Mouse (Mus musculus) CD4-positive, CD25-positive, alpha-beta regulatory T cell, adult 4 months (primary cell): Measurements from ENCODE around the gene Dock8. TPM values are rescaled to one million over a fixed set of nuclear protein-coding genes. Genes with fewer than 3 reads are reported as not detected.

Experiments
- ATAC-seq: one replicate; pipeline ENCODE4 v1.8.0; 2017
- polyA plus RNA-seq, 2 experiments: library from polyadenylated mRNA; unstranded; fragments of 100-300 nt; shearing (Covaris generic); gene quantifications; one replicate each; pipeline ENCODE4 v1.2.1; 2017

Gene Dock8
- polyA plus RNA-seq, 2 experiments from 2014 or later = 97.2 to 114 TPM

DNA sequence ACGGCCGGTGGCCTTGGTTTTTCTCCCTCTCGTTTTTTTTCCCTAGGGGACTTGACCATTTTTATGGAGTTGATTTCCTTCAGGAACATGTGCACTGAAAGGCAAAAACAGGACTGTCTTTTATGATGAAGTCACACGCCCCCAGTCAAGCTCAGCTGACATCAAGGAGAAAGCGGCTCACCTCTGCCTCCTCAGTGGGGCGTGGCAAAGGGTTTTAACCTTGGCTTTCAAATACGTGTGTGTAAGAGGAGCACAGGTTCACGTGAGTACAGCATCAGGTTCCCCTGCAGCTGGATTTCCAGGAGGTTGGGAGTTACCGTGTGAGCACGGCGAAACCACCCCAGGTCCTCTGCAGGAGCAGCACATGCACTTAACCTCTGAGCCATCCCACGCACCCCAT lies 203.7 kb downstream of the Dock8 start:
- no peak for ATAC-seq

- no peak for ATAC-seq
Measured at GRCm38 (mm10) chr19:25206969-25207368, 207.6 kb downstream of the Dock8 start.

DNA sequence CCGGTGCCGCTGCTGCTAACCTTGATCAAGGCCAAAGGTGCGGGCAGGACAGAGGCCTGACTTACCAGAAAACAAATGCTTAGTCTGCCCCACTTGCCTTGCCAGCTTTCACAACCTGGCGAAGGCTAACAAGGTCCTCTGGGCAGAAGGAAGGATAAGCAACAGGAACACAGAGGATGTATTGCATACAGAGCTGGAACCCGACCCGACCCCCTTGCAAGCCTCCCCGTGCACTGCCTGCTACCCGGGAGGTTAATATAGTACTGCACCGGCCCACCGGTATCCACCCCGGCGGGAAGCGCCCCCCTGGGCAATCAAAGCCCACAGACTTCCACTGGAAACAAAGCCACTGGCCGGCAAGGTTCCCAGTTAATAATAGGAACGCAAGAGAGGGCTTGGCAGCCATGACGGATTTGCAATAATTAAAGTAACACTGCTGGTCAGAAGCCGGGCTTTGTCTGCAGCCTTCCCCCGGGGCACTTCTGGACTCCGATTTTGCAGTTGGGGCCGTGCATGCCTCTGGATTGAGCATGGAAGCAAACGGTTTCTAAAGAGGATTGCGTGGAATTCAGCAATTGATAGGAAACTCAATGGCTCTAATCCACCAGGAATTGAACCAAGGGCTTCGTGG lies 208.5 kb downstream of the Dock8 start:
- no peak for ATAC-seq

GRCm38 (mm10) chr19:25208596-25209110 lies 209.3 kb downstream of the Dock8 start:
- ATAC-seq = no peak

GRCm38 (mm10) chr19:25220611-25221010 lies 221.3 kb downstream of the Dock8 start:
- no peak for ATAC-seq

DNA sequence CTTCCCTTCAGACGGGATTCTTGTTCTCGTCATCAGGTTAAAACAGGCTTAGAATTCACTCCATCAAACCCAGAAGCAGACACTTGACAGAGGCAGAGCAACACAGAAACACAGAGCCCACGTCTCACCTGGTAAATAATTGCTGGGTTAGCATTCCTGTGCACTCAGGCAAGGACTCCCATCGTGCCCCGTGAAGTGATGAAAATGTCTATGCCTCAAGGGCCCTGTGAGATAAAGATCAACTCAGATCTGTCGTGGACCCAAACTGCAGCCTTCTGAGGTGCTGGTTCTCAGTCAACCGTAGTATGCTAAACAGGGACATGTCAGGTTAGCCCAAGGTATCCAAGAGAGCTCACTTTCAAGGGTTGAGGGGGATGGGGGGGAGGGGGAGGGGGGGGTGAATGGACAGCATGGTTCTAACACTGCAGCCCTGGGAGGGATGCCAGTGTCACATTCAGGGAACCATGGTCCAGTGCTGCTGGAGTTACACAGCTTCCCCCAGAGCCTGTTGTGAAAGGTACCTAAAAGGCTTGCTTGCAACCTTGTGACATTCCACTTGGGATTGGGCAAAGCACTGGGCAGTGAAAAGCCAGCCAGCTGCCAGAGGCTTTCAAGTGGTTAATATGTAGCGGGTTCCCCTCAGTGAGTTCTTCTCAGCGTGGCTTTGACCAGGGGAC lies 222.8 kb downstream of the Dock8 start:
- ATAC-seq = no peak

- ATAC-seq = no peak
Measured at GRCm38 (mm10) chr19:25230058-25230974, 231.0 kb downstream of the Dock8 start.

GRCm38 (mm10) chr19:25230975-25231334 lies 231.6 kb downstream of the Dock8 start:
- ATAC-seq = no peak

DNA sequence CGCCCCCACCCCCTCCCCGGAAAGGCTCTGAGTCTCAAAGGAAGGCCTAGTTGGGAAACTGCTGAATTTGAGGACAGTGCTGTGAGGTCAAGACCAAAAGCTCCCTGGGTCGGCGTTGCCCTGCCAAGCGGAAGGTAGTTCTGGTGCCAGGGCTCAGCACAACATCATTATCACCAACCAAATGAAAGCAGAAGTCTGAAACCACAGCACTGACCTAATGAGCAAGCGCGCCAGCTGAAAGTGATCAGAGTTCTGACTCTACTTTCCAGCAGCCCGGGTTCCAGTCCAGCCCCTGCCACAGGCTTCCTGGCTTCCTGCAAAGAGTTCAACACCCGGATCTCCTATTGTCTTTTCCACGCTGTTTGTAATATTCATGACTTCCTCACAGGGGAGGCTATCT lies 232.7 kb downstream of the Dock8 start:
- no peak for ATAC-seq

DNA sequence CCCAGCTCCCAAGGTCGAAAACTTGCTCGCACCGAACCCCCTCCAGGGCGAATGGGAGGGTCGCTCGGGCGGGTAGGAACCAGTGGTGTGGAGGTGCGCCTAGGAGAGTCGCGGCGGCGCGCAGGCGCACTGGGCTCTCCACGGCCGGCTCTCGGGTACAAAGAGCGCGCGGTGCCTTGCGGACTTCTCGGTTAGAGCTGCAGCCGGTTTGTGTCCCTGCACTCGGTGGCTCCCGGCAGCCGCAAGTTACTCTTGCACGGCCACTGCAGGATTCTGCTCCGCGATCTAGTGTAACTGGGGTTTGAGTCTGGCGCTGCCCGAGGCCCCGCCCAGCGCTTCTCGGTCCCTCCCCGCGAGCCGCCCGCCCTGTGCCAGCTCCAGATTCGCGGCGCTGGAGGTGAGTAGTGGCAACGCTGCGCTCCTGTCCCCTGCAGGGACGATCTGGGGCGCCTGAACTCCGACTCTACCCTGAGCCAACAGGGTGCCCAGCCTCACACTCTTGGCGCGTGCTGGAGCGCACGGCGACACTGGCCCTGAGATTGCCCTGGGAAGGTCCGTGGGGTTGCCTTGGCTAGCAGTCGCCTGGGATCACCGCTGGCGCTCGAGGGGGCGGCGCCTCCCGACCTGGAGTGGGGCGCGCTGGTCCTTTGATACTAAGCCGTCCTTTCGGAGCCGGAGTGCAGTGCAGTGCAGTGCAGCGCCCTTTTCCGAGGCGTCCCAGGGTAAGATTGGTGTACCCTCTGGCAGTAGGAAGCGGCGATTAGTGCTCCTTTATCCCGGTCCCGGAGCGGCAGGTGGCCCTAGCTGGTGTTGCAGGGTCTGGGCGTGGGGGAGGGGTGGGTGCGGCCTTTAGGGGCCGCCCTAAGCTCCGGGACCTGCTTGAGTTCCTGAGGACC lies 237.5 kb downstream of the Dock8 start, which contains the start of gene Kank1:
Gene Kank1 (plus strand): TSS at position 380 of the 896 bp plus-strand sequence.
- ATAC-seq = no peak

DNA sequence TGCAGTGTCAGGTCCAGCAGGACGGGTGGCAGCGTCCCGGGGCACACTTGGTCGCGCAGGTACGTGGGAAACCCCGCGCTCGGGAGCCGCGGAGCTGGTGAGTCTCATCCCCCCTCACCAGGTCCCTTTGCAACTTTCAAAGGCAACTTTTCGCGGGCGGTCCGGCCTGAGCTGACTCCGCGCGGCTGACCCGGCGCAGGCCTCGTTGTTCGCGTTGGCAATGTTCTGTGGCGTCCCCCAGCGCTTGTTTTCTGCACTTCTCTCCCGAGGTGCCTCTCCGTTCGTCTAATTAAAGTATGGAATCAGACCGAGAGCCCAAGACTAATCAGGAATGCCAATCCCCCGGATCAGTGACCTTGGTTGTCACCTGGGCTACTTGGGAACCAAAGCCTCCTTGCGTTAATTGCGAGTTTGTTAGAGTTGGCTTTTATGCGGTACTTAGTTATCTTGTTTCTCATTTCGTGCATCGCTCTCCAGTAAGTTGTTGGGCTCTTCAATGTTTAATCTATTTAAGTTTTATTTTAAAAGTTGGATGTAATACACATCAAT lies 238.2 kb downstream of the Dock8 start:
- no peak for ATAC-seq

- no peak for ATAC-seq
Measured at GRCm38 (mm10) chr19:25238121-25238520, 238.8 kb downstream of the Dock8 start.

DNA sequence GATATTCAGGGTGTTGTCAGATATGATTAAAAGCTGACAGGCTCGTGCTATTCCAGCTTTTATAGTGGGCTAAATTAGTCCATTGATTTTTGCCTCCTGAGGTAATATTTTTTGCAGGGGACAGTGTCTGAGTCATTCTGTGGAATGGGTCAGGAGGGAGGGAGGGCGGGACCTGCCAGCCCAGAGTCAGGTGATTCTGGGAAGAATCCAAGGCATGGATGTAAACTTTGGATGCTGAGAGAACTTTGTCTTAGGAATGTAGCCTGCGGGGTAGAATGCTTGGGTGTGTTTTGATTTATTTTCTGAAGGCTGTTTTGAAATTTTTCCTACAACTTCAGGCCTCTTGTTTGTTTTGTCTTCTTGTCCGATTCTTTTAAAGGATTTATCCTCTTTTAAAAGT lies 244.2 kb downstream of the Dock8 start:
- no peak for ATAC-seq

DNA sequence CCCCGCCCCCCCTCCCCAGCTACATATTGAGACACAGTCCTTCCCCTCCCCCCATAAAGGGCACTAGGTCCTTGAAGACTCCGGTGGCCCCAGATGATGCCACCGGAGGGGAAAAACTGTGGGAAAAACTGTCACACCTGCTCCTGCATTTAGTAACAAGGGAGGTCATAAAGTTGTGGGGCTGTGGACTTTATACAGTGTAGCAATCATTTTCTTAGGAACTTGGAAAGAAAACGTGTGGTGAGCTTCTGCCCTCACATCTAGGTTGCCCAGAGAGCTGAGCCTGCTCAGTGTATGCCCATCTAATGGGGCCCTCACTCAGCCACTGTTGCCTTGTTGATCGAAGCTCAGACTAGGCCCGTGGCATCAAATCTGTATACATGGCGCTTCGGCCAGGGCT lies 246.7 kb downstream of the Dock8 start:
- no peak for ATAC-seq

DNA sequence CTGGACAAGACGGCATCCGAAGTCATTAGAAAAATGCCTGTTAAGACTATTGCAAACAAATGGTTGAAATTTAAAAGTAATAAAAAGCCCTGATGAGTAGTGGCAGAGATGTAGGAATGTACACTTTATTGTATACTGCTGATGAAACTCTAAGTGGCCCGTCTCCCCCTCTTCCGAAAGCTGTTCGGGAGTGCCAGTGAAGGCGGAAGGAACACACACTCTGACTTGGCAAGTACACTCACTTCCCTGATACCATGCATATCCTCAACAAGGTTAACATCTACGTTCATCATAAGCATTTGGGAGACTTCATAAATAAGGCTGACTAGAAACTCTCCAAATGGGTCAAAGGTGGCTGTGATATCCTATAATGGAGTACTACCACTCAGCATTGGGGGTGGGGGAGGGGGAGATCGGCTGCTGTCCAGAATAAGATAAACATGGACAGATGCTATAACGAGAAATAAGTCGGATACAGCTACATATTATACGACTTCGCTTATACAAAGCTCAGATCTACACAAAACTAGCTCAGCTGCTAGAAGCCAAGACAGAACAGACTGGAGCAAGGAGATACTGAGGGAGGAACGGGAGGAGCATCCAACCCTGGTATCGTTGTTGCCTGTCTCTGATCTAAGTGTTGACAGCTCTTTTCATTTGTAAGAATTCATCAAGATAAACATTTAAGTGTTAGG lies 248.7 kb downstream of the Dock8 start:
- no peak for ATAC-seq

DNA sequence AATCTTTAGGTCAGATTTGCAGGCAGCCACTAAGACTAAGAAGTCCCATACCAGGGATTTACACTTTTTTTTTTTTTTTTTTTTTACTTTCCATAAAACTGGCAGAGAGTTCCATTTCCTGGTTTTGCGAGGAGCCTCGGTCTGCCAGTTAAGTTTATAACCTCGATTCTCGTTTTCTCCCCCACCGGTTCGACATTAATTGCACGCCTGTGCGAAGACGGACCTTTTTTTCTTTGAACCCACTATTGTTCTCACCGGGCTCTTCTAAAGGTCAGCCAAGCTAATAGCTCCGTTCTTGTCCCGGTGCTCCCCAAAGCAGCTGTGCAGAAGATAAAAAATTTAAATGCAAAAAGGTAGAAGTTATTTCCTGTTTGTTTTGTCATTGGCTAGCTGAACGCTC lies 249.9 kb downstream of the Dock8 start:
- no peak for ATAC-seq

DNA sequence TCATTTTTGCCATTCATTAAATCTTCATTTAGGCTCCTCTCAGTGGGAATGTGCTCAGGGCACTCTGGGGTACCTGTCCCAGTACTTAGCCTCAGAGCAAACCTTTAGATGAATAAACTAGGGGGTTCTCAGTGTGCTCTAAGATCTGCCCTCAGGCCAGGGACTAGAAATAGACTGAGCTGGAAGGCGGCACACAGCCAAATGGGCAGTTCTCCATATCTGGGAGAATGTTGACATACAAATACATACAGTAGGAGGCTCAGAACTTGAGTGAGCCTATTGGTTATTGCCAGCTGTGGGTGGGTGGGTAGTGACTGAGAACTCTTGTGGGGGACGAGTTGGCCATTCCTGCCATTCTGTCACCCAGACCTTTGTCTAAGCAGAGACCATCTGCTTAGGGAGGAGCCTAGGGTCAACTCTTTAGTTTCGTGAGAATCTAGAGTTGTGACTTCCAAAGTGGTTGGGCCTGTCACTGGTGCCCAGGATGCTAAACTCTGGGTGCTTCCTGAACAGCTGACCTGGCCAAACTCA lies 252.3 kb downstream of the Dock8 start:
- ATAC-seq = no peak
